Mouse (Mus musculus) frontal cortex, postnatal 25 days (tissue): ENCODE data around the gene Slc38a2.

Experiments
- DNase-seq, 2 experiments: peaks; one replicate each; pipeline ENCODE4 v3.0.0; 2022; ENCODE audit warnings: low spot score in 2 of 2

Gene Slc38a2

GRCm38 (mm10) chr15:96665889-96666288 is 33.6 kb downstream of the Slc38a2 start:
- peak in 1 of 2 experiments; percentile 45 for DNase-seq

GRCm38 (mm10) chr15:96660590-96661141 is 38.9 kb downstream of the Slc38a2 start:
- DNase-seq: no peak

- DNase-seq: no peak
Measured at GRCm38 (mm10) chr15:96658275-96658602, 41.3 kb downstream of the Slc38a2 start.

- no peak for DNase-seq
Measured at GRCm38 (mm10) chr15:96657576-96658274, 41.8 kb downstream of the Slc38a2 start.

- no peak for DNase-seq
Measured at GRCm38 (mm10) chr15:96655514-96655913, 44.0 kb downstream of the Slc38a2 start.

GRCm38 (mm10) chr15:96654714-96655113 is 44.8 kb downstream of the Slc38a2 start:
- DNase-seq: no peak

- no peak for DNase-seq
Measured at GRCm38 (mm10) chr15:96653011-96653410, 46.5 kb downstream of the Slc38a2 start.

GRCm38 (mm10) chr15:96652531-96652930 is 47.0 kb downstream of the Slc38a2 start:
- no peak for DNase-seq

- DNase-seq: no peak
Measured at GRCm38 (mm10) chr15:96647376-96647775, 52.2 kb downstream of the Slc38a2 start.

- peak; percentile 30 to 41 for DNase-seq
Measured at GRCm38 (mm10) chr15:96642436-96643405, 56.8 kb downstream of the Slc38a2 start, which contains the start of gene Slc38a1. TSS of gene Slc38a1 (minus strand) at chr15:96642913.

GRCm38 (mm10) chr15:96641821-96642435 is 57.6 kb downstream of the Slc38a2 start:
- DNase-seq: peak; percentile 9 to 21

- peak; percentile 41 to 52 for DNase-seq
Measured at GRCm38 (mm10) chr15:96641111-96641820, 58.3 kb downstream of the Slc38a2 start.

- DNase-seq: peak in 1 of 2 experiments; percentile 11
Measured at GRCm38 (mm10) chr15:96640291-96640985, 59.1 kb downstream of the Slc38a2 start.

GRCm38 (mm10) chr15:96639630-96640029 is 59.9 kb downstream of the Slc38a2 start:
- DNase-seq: no peak

GRCm38 (mm10) chr15:96638656-96639055 is 60.9 kb downstream of the Slc38a2 start:
- DNase-seq: no peak

- no peak for DNase-seq
Measured at GRCm38 (mm10) chr15:96638173-96638572, 61.4 kb downstream of the Slc38a2 start.
